Mouse (Mus musculus) CH12.LX (cell line): ENCODE results near the gene Kif17. TPM values are rescaled to one million over a fixed set of nuclear protein-coding genes. Genes with fewer than 3 reads are reported as not detected.

ENCODE experiments used
- DNase-seq: peaks from one replicate; pipeline ENCODE4 v3.0.0-alpha.2; 2013; ENCODE audit errors: extremely low read depth
- H3K27ac ChIP-seq: 2 replicates; pipeline ENCODE4 v1.5.1; 2012; ENCODE audit warnings: low read depth, mild to moderate bottlenecking, control low read depth, moderate library complexity; ENCODE audit not compliant: insufficient read depth
- H3K27me3 ChIP-seq: replicated peaks from 2 replicates; pipeline ENCODE3; 2012; ENCODE audit warnings: inconsistent platforms
- H3K36me3 ChIP-seq, 2 experiments: replicated peaks in 1 of 2; 2 replicates each; pipeline versions ENCODE3 to v1.6.1; 2012; ENCODE audit warnings: inconsistent platforms in 1 of 2, low read length in 1 of 2, mild to moderate bottlenecking in 1 of 2, mixed read lengths in 1 of 2, moderate library complexity in 1 of 2; ENCODE audit not compliant: control insufficient read depth in 1 of 2, insufficient read depth in 1 of 2
- H3K4me1 ChIP-seq, 2 experiments: 2 replicates each; pipeline ENCODE4 v1.6.1; 2012; ENCODE audit warnings: inconsistent platforms in 1 of 2, moderate library complexity in 1 of 2; ENCODE audit not compliant: insufficient read depth in 2 of 2, control insufficient read depth in 1 of 2
- H3K4me2 ChIP-seq: 2 replicates; pipeline ENCODE4 v1.6.1; 2012; ENCODE audit warnings: low read depth, mild to moderate bottlenecking, control low read depth; ENCODE audit not compliant: poor library complexity, insufficient read depth, severe bottlenecking
- H3K4me3 ChIP-seq, 3 experiments: fragments of 150-350 bp in 1 of 3; sonication (generic) in 1 of 3; replicated peaks in 1 of 3; 2 replicates each; pipeline versions ENCODE3 to v1.5.1; 2011 to 2012; ENCODE audit warnings: low read depth in 2 of 3, low read length in 2 of 3, mild to moderate bottlenecking in 2 of 3, moderate library complexity in 2 of 3, control low read depth in 1 of 3, improper control_type of control experiment in 1 of 3, inconsistent platforms in 1 of 3, mixed read lengths in 1 of 3; ENCODE audit not compliant: poor library complexity in 1 of 3
- H3K79me2 ChIP-seq: replicated peaks from 2 replicates; pipeline ENCODE4 v1.6.1; 2012; ENCODE audit warnings: mild to moderate bottlenecking, moderate library complexity; ENCODE audit not compliant: control insufficient read depth, poor library complexity, insufficient read depth, severe bottlenecking; ENCODE audit errors: extremely low read depth
- H3K9ac ChIP-seq: 2 replicates; pipeline ENCODE4 v1.6.1; 2012; ENCODE audit warnings: low read depth, mild to moderate bottlenecking, control low read depth, moderate library complexity; ENCODE audit not compliant: insufficient read depth
- H3K9me3 ChIP-seq: replicated peaks from 2 replicates; pipeline ENCODE3; 2012; ENCODE audit warnings: low read length, inconsistent platforms, mixed read lengths
- BHLHE40 ChIP-seq: IDR thresholded peaks from 2 replicates; pipeline ENCODE4 v1.6.1; 2011; ENCODE audit warnings: mild to moderate bottlenecking, low read depth, low read length, improper control_type of control experiment
- CHD1 ChIP-seq: IDR thresholded peaks from 2 replicates; pipeline ENCODE4 v1.6.1; 2012; ENCODE audit warnings: low read depth, low read length, improper control_type of control experiment, inconsistent platforms
- CHD2 ChIP-seq: IDR thresholded peaks from 2 replicates; pipeline ENCODE4 v1.6.1; 2011; ENCODE audit warnings: low read length, improper control_type of control experiment
- CTCF ChIP-seq, 2 experiments: IDR thresholded peaks in 1 of 2; conservative IDR thresholded peaks in 1 of 2; 2 replicates each; pipeline ENCODE4 v1.5.1; 2011 to 2012; ENCODE audit warnings: low read depth in 2 of 2, low read length in 2 of 2, improper control_type of control experiment in 1 of 2, inconsistent platforms in 1 of 2, mild to moderate bottlenecking in 1 of 2, moderate library complexity in 1 of 2
- E2F4 ChIP-seq: IDR thresholded peaks from 2 replicates; pipeline ENCODE4 v1.6.1; 2011; ENCODE audit warnings: low read depth, low read length, improper control_type of control experiment; ENCODE audit not compliant: insufficient replicate concordance
- ELF1 ChIP-seq: IDR thresholded peaks from 2 replicates; pipeline ENCODE4 v1.6.1; 2014; ENCODE audit warnings: low read depth, mild to moderate bottlenecking, inconsistent platforms, low read length, improper control_type of control experiment
- EP300 ChIP-seq: IDR thresholded peaks from 2 replicates; pipeline ENCODE4 v1.6.1; 2011; ENCODE audit warnings: low read length, improper control_type of control experiment
- ETS1 ChIP-seq: conservative IDR thresholded peaks from 2 replicates; pipeline ENCODE4 v1.6.1; 2012; ENCODE audit warnings: low read depth, mild to moderate bottlenecking, inconsistent platforms, low read length, improper control_type of control experiment, moderate library complexity
- GABPA ChIP-seq: IDR thresholded peaks from 2 replicates; pipeline ENCODE4 v1.6.1; 2012; ENCODE audit warnings: low read depth, low read length, improper control_type of control experiment, inconsistent platforms; ENCODE audit not compliant: insufficient replicate concordance
- HCFC1 ChIP-seq: IDR thresholded peaks from 2 replicates; pipeline ENCODE4 v1.6.1; 2012; ENCODE audit warnings: low read depth, mild to moderate bottlenecking, inconsistent platforms, low read length, improper control_type of control experiment
- JUN ChIP-seq: IDR thresholded peaks from 2 replicates; pipeline ENCODE4 v1.6.1; 2011; ENCODE audit warnings: low read depth, mild to moderate bottlenecking, low read length, improper control_type of control experiment, moderate library complexity; ENCODE audit not compliant: insufficient read depth
- MAFK ChIP-seq: IDR thresholded peaks from 2 replicates; pipeline ENCODE4 v1.6.1; 2011; ENCODE audit warnings: low read length, improper control_type of control experiment; ENCODE audit not compliant: insufficient replicate concordance
- MAX ChIP-seq: IDR thresholded peaks from 2 replicates; pipeline ENCODE4 v1.6.1; 2011; ENCODE audit warnings: low read length, improper control_type of control experiment
- MAZ ChIP-seq: IDR thresholded peaks from 2 replicates; pipeline ENCODE4 v1.6.1; 2012; ENCODE audit warnings: low read depth, mild to moderate bottlenecking, inconsistent platforms, low read length, improper control_type of control experiment, moderate library complexity
- MEF2A ChIP-seq: IDR thresholded peaks from 2 replicates; pipeline ENCODE4 v1.6.1; 2014; ENCODE audit warnings: low read depth, mild to moderate bottlenecking, inconsistent platforms, low read length, improper control_type of control experiment, borderline replicate concordance
- MXI1 ChIP-seq: IDR thresholded peaks from 2 replicates; pipeline ENCODE4 v1.6.1; 2011; ENCODE audit warnings: mild to moderate bottlenecking, low read depth, low read length, improper control_type of control experiment
- MYC ChIP-seq: IDR thresholded peaks from 2 replicates; pipeline ENCODE4 v1.6.1; 2011; ENCODE audit warnings: low read depth, mild to moderate bottlenecking, improper control_type of control experiment, low read length
- NELFE ChIP-seq: IDR thresholded peaks from 2 replicates; pipeline ENCODE4 v1.6.1; 2011; ENCODE audit warnings: low read depth, low read length, improper control_type of control experiment
- NRF1 ChIP-seq: IDR thresholded peaks from 2 replicates; pipeline ENCODE4 v1.6.1; 2014; ENCODE audit warnings: low read depth, mild to moderate bottlenecking, inconsistent platforms, low read length, improper control_type of control experiment, moderate library complexity
- PAX5 ChIP-seq: IDR thresholded peaks from 2 replicates; pipeline ENCODE4 v1.6.1; 2012; ENCODE audit warnings: low read length, inconsistent platforms, mixed read lengths
- POLR2A ChIP-seq: IDR thresholded peaks from 2 replicates; pipeline ENCODE4 v1.6.1; 2011; ENCODE audit warnings: low read depth, mild to moderate bottlenecking, improper control_type of control experiment, low read length
- POLR2AphosphoS2 ChIP-seq: IDR thresholded peaks from 2 replicates; pipeline ENCODE4 v1.6.1; 2011; ENCODE audit warnings: low read depth, low read length, improper control_type of control experiment
- RAD21 ChIP-seq: IDR thresholded peaks from 2 replicates; pipeline ENCODE4 v1.6.1; 2011; ENCODE audit warnings: low read depth, mild to moderate bottlenecking, low read length, improper control_type of control experiment, moderate library complexity
- RCOR1 ChIP-seq: conservative IDR thresholded peaks from 2 replicates; pipeline ENCODE4 v1.6.1; 2012; ENCODE audit warnings: low read depth, mild to moderate bottlenecking, inconsistent platforms, low read length, improper control_type of control experiment
- SMC3 ChIP-seq: IDR thresholded peaks from 2 replicates; pipeline ENCODE4 v1.6.1; 2011; ENCODE audit warnings: low read depth, low read length, improper control_type of control experiment
- TBP ChIP-seq: conservative IDR thresholded peaks from 2 replicates; pipeline ENCODE4 v1.6.1; 2011; ENCODE audit warnings: low read depth, low read length, improper control_type of control experiment
- TCF12 ChIP-seq: IDR thresholded peaks from 2 replicates; pipeline ENCODE4 v1.6.1; 2014; ENCODE audit warnings: low read depth, mild to moderate bottlenecking, inconsistent platforms, low read length, improper control_type of control experiment
- UBTF ChIP-seq: IDR thresholded peaks from 2 replicates; pipeline ENCODE4 v1.6.1; 2012; ENCODE audit warnings: low read depth, mild to moderate bottlenecking, inconsistent platforms, low read length, improper control_type of control experiment, moderate library complexity
- USF1 ChIP-seq: IDR thresholded peaks from 2 replicates; pipeline ENCODE4 v1.6.1; 2014; ENCODE audit warnings: low read depth, mild to moderate bottlenecking, inconsistent platforms, low read length, improper control_type of control experiment
- USF2 ChIP-seq: conservative IDR thresholded peaks from 2 replicates; pipeline ENCODE4 v1.6.1; 2011; ENCODE audit warnings: low read depth, low read length, improper control_type of control experiment
- ZC3H11A ChIP-seq: IDR thresholded peaks from 2 replicates; pipeline ENCODE4 v1.6.1; 2012; ENCODE audit warnings: low read depth, mild to moderate bottlenecking, inconsistent platforms, low read length, improper control_type of control experiment
- ZKSCAN1 ChIP-seq: IDR thresholded peaks from 2 replicates; pipeline ENCODE4 v1.6.1; 2012; ENCODE audit warnings: low read depth, inconsistent platforms, low read length, improper control_type of control experiment, borderline replicate concordance
- ZNF384 ChIP-seq: IDR thresholded peaks from 2 replicates; pipeline ENCODE4 v1.6.1; 2012; ENCODE audit warnings: low read depth, low read length, improper control_type of control experiment, inconsistent platforms
- dilution Hi-C: fragments of 300-500 bp; cut with MboI; formaldehyde crosslinking; loops from 2 replicates; pipeline ENCODE4 v1.14.3; 2020; ENCODE audit warnings: low sequenced_read_pairs; ENCODE audit not compliant: extremely low pct_unique_long_range_greater_than_20kb, extremely low pct_ligation_motif_present
- in situ Hi-C: fragments of 300-500 bp; cut with MboI; formaldehyde crosslinking; loops from 3 replicates; pipeline ENCODE4 v1.14.3; 2019; ENCODE audit warnings: low sequenced_read_pairs, low pct_ligation_motif_present, low pct_unique_long_range_greater_than_20kb, mixed read lengths
- polyA plus RNA-seq: library from polyadenylated mRNA; unstranded; fragments of >175 nt; gene quantifications from 2 replicates; pipeline ENCODE4 v1.2.1, GENCODE M21; 2012; ENCODE audit warnings: low read depth; ENCODE audit not compliant: insufficient read length
- total RNA-seq, 2 experiments: library from RNA; depleted of rRNA; stranded (reverse); fragments of 300-350 nt in 1 of 2; fragments of >200 nt in 1 of 2; gene quantifications; 2 replicates each; pipeline ENCODE4 v1.2.3; 2012 to 2014

The Kif17 gene
- total and polyA plus RNA-seq, 3 experiments = 0.17 to 1.5 (median 0.55) TPM

GRCm38 (mm10) chr4:138278346-138278745 lies 28.1 kb downstream of the Kif17 start:
- dilution Hi-C loops = no loop called here
- no peaks in the 10 kb centered on the region for H3K79me2 ChIP-seq
- no peaks in the 10 kb centered on the region for H3K4me1 ChIP-seq
- TF ChIP-seq CHD1 (no peak), NELFE (no peak), PAX5 (no peak), MEF2A (no peak), BHLHE40 (no peak)
- TF ChIP-seq, all 38 proteins: peak for 0
- H3K4me2 ChIP-seq = no peak overlapping the region
- H3K27me3 ChIP-seq = peaks cover 53% of the 10 kb centered on the region
- no peaks in the 10 kb centered on the region for H3K9me3 ChIP-seq
- no peak overlapping the region for H3K27ac ChIP-seq
- no peak overlapping the region for H3K9ac ChIP-seq
- in situ Hi-C loops = no loop called here
- H3K36me3 ChIP-seq = no peaks in the 10 kb centered on the region
- DNase-seq = no peak
- no peak overlapping the region for H3K4me3 ChIP-seq

GRCm38 (mm10) chr4:138282834-138283233 lies 32.6 kb downstream of the Kif17 start:
- in situ Hi-C loops = no loop called here
- peaks cover 0 to 17% of the 10 kb centered on the region in 2 experiments; a peak in 2 of 4 replicates for H3K4me1 ChIP-seq
- dilution Hi-C loops = no loop called here
- TF ChIP-seq POLR2AphosphoS2 (no peak), TBP (no peak), ETS1 (no peak), MYC (peak; percentile 82), TCF12 (no peak), ZC3H11A (peak; percentile 26; the same call in 1 of the 2 replicates), MAFK (no peak), PAX5 (no peak), BHLHE40 (no peak), MXI1 (no peak), SMC3 (peak; percentile 95), GABPA (no peak), CTCF (conservative IDR thresholded peaks at IDR 0.05 in 1 of 2, IDR thresholded peaks at IDR 0.05 in 1 of 2; ENCODE audit: low read depth in 2 of 2, low read length in 2 of 2) (peak; percentile 100), ZKSCAN1 (peak; percentile 54), MAX (0 out of 2 replicates have a peak, but pooled peaks have one; percentile 19), USF1 (no peak), ELF1 (no peak), CHD2 (no peak), RAD21 (peak; percentile 70), EP300 (no peak), UBTF (no peak), NELFE (peak; percentile 95; the same call in 1 of the 2 replicates), ZNF384 (peak; percentile 42; the same call in 1 of the 2 replicates), JUN (no peak), CHD1 (no peak), POLR2A (no peak), E2F4 (no peak), MEF2A (peak; percentile 13; the same call in 1 of the 2 replicates), NRF1 (no peak), MAZ (no peak), RCOR1 (no peak), HCFC1 (peak; percentile 40; the same call in 1 of the 2 replicates), USF2 (no peak)

More at GRCm38 (mm10) chr4:138282834-138283233, 32.6 kb downstream of the Kif17 start:
- H3K9ac ChIP-seq = no peak overlapping the region
- H3K4me3 ChIP-seq = no peak overlapping the region
- H3K79me2 ChIP-seq = no peaks in the 10 kb centered on the region
- DNase-seq = peak; percentile 95
- H3K27ac ChIP-seq = no peak overlapping the region
- H3K4me2 ChIP-seq = no peak overlapping the region
- peaks cover 6% of the 10 kb centered on the region for H3K9me3 ChIP-seq
- no peaks in the 10 kb centered on the region for H3K36me3 ChIP-seq
- H3K27me3 ChIP-seq = peaks cover 20% of the 10 kb centered on the region
